Mouse (Mus musculus) liver, embryonic 14.5 days (tissue): ENCODE measurements at regions not wholly inside any gene's neighbourhood (a gene's known extent, or its start where the extent isn't known, plus 50 kb on each side); places are given as distances from the start of the nearest gene placed in this dataset.

Source experiments
- CTCF ChIP-seq: IDR thresholded peaks from 2 replicates; pipeline ENCODE4 v1.5.1; 2016; ENCODE audit warnings: antibody characterized with exemption, low read depth, control low read depth
- EP300 ChIP-seq: IDR thresholded peaks from 2 replicates; pipeline ENCODE4 v1.6.1; 2016; ENCODE audit warnings: antibody characterized with exemption, low read depth

GRCm38 (mm10) chr10:98349466-98349865 lies 564.7 kb upstream of the Atp2b1 start:
- TF ChIP-seq CTCF (no peak), EP300 (no peak)
